Mouse (Mus musculus): Measurements from ENCODE around the gene Hist2h3b. TPM values are rescaled to one million over a fixed set of nuclear protein-coding genes. Genes with fewer than 3 reads are reported as not detected.
"Not testable (repeated sequence)": the region's sequence is repeated elsewhere in the genome, so short reads cannot be mapped to it uniquely, and the experiment has no call there.

Hist2h3b gene
- polyA plus RNA-seq, 1 experiment from 2014 or later = 113 TPM

DNA sequence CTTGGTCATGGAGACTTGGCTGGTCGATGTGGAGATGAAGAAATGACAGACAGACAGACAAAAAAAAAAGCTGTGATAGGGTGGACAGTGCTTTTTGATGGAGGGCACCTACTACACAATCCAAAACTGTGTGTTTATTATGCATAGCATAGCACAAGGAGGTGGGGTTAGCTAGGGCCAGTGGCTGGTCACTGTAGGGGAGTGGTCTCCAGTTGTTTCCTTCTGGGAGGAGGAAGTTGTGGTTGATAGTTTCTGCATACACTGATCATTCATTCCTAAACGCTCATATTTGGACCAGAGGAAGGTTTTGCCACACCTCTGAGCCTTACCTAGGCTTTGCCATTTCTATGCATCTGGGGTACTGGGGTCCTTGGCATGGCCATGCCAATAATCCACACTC lies 38.0 kb upstream of the Hist2h3b start:
- no peak overlapping the region for H3K4me3 ChIP-seq
- H3K9me3 ChIP-seq (replicated peaks) = no peaks in the 10 kb centered on the region
- no peak overlapping the region for H3K4me2 ChIP-seq
- H3K27ac ChIP-seq = no peak overlapping the region
- no peak overlapping the region for H3K9ac ChIP-seq
- ATAC-seq = no peak
- H3K4me1 ChIP-seq = peaks cover 30% of the 10 kb centered on the region
- no peaks in the 10 kb centered on the region for H3K36me3 ChIP-seq
- 38% methylated on average over 2 of the region's 2 CpGs for WGBS (ENCODE audit: insufficient replicate concordance)
- no peaks in the 10 kb centered on the region for H3K27me3 ChIP-seq (replicated peaks)

DNA sequence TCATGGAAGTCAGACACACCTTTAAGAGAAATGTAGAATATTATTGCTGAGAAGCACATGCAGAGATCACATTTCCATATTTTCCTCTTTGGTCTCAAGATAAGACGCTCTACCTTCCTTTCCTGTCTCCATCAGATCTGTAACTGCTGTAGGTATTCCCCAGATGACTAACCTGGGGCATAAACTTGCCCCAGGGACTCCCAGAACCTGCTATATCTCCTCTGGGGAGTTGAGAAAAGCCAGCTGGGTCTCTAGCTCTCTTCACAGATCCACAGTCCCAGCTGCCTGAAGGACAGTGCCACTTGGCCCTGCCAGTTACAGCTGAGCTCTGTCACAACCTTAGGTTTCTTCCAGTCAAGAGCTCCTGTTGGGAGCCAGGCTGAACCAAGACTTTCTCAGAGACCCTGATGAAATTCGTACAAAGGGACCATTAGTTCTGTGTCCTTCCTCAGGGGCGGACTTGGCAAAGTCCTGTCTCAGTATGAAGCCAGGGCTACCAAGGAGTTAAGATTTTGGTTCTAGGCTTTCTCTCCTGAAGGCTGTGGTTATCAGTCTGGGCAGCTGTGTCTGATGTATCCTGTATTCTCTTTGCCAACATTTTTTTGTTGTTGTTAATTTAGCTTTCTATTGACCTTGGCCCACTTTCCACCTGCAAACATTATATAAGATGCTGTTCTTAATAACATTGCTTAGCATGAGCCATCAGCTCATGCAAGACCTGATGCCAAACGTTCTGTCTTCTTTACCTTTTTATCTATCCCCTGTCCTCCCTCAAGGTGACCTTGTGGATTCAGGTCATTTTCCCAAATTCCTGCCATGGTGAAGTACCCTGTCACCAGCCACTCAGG lies 37.3 kb upstream of the Hist2h3b start:
- H3K4me2 ChIP-seq = no peak overlapping the region
- H3K27ac ChIP-seq = 0 out of 2 replicates have a peak overlapping the region, but pooled peaks have one; percentile 55
- 65% methylated on average over 4 of the region's 4 CpGs for WGBS (ENCODE audit: insufficient replicate concordance)
- no peaks in the 10 kb centered on the region for H3K36me3 ChIP-seq
- H3K9me3 ChIP-seq (replicated peaks) = no peaks in the 10 kb centered on the region
- peaks cover 30% of the 10 kb centered on the region for H3K4me1 ChIP-seq
- no peak overlapping the region for H3K4me3 ChIP-seq
- no peak overlapping the region for H3K9ac ChIP-seq
- no peak for ATAC-seq
- H3K27me3 ChIP-seq (replicated peaks) = no peaks in the 10 kb centered on the region

DNA sequence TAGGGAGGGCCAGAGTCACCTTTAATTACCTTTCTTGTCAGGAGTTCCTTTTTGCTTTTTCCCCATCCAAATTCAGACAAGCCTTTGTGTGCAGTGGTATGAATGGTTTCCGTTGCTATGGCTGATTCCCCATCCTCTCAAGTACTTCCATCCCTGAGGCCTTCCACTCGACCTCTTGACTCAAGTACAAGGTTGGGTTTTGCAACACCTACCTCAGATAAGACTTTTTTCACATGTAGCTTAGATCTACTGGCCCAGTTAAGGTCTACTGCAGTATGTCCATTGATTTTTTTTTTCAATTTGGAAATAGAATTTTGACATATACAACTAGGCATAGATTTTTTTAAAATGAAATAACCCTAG lies 36.7 kb upstream of the Hist2h3b start:
- H3K36me3 ChIP-seq = no peaks in the 10 kb centered on the region
- no peaks in the 10 kb centered on the region for H3K9me3 ChIP-seq (replicated peaks)
- no peak overlapping the region for H3K27ac ChIP-seq
- H3K27me3 ChIP-seq (replicated peaks) = no peaks in the 10 kb centered on the region
- 38% methylated on average over 2 of the region's 2 CpGs for WGBS (ENCODE audit: insufficient replicate concordance)
- peaks cover 27% of the 10 kb centered on the region for H3K4me1 ChIP-seq
- H3K4me3 ChIP-seq = no peak overlapping the region
- H3K9ac ChIP-seq = no peak overlapping the region
- no peak for ATAC-seq
- no peak overlapping the region for H3K4me2 ChIP-seq

GRCm38 (mm10) chr3:96234914-96235313 lies 33.5 kb upstream of the Hist2h3b start:
- WGBS (ENCODE audit: insufficient replicate concordance) = 58% methylated on average over 2 of the region's 2 CpGs
- H3K27me3 ChIP-seq (replicated peaks) = no peaks in the 10 kb centered on the region
- no peaks in the 10 kb centered on the region for H3K9me3 ChIP-seq (replicated peaks)
- no peaks in the 10 kb centered on the region for H3K36me3 ChIP-seq
- 0 out of 2 replicates have a peak overlapping the region, but pooled peaks have one; percentile 0 for H3K9ac ChIP-seq
- no peak for ATAC-seq
- H3K4me3 ChIP-seq = no peak overlapping the region
- H3K4me2 ChIP-seq = no peak overlapping the region
- H3K4me1 ChIP-seq = peaks cover 36% of the 10 kb centered on the region
- no peak overlapping the region for H3K27ac ChIP-seq

DNA sequence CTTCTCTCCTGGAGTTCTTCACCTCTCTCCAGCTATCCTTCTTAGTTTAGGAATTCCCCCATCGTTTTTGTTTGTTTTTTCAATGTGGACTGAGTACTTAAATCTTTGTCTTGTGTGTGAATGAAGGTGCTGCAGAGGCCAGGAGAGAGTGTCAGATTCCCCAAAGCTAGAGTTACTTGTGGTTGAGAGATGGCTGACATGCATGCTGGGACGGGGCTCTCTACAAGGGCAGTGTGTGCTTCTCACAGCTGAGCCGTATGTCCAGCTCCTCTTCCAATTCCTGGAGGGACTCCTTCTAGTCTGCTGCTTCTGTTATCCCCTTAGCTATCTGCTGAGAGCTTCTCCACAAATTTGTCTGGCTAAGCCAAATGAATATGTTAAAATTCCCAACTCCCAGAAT lies 32.6 kb upstream of the Hist2h3b start:
- Histone ChIP-seq H3K4me1 (peaks cover 35% of the 10 kb centered on the region), H3K9me3 (replicated peaks) (no peaks in the 10 kb centered on the region), H3K36me3 (no peaks in the 10 kb centered on the region), H3K9ac (peak overlapping the region; percentile 83; the same call in 1 of the 2 replicates), H3K27me3 (replicated peaks) (no peaks in the 10 kb centered on the region), H3K27ac (peak overlapping the region; percentile 64), H3K4me2 (peak overlapping the region; percentile 77), H3K4me3 (peak overlapping the region; percentile 10)
- WGBS (ENCODE audit: insufficient replicate concordance) = 69% methylated on average over 3 of the region's 3 CpGs
- ATAC-seq = no peak

- no peak for ATAC-seq
- H3K9ac ChIP-seq = peak overlapping the region; percentile 83
- peak overlapping the region; percentile 98 for H3K27ac ChIP-seq
- no peaks in the 10 kb centered on the region for H3K36me3 ChIP-seq
- H3K9me3 ChIP-seq (replicated peaks) = no peaks in the 10 kb centered on the region
- 73% methylated on average over 4 of the region's 4 CpGs for WGBS (ENCODE audit: insufficient replicate concordance)
- H3K4me2 ChIP-seq = peak overlapping the region; percentile 77
- H3K4me3 ChIP-seq = peak overlapping the region; percentile 65
- peaks cover 40% of the 10 kb centered on the region for H3K4me1 ChIP-seq
- no peaks in the 10 kb centered on the region for H3K27me3 ChIP-seq (replicated peaks)
These were observed 31.6 kb upstream of the Hist2h3b start for GRCm38 (mm10) chr3:96236834-96237334.

GRCm38 (mm10) chr3:96237335-96237903 lies 31.0 kb upstream of the Hist2h3b start:
- Histone ChIP-seq H3K9ac (peak overlapping the region; percentile 83), H3K27me3 (replicated peaks) (no peaks in the 10 kb centered on the region), H3K4me3 (peak overlapping the region; percentile 65), H3K27ac (peak overlapping the region; percentile 98), H3K9me3 (replicated peaks) (no peaks in the 10 kb centered on the region), H3K36me3 (no peaks in the 10 kb centered on the region), H3K4me1 (peaks cover 44% of the 10 kb centered on the region), H3K4me2 (peak overlapping the region; percentile 77)
- ATAC-seq = no peak
- WGBS (ENCODE audit: insufficient replicate concordance) = 24% methylated on average over 7 of the region's 7 CpGs

DNA sequence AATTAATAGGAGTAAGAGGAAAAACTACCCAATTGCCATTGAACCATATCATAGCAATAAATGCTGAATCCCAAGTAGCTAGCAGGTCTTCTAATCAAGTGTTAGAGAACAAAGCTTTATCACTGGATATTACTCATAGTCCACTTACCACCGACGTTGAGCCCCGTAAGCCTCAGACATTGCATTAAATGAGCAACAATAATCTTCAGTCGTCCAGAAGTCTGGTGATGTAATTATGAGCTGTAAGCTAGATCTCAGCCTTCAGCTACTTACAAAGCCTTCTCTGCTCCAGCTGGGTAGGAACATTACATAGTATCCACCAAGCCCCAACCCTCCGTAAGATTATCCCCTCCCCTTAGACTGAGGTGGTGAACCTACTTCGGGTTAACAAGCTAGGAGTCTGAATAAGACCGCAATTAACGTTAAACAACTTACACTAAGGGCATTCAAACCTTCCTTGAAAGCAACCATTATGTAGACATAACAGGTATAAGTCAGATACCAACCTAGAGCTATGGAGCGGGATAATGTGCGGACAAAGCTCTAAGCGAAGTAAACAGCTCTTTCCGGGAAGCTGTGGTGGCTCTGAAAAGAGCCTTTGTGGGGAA lies 30.4 kb upstream of the Hist2h3b start:
- peaks cover 48% of the 10 kb centered on the region for H3K4me1 ChIP-seq
- H3K9me3 ChIP-seq (replicated peaks) = no peaks in the 10 kb centered on the region
- no peak for ATAC-seq
- peak overlapping the region; percentile 77 for H3K4me2 ChIP-seq
- no peaks in the 10 kb centered on the region for H3K36me3 ChIP-seq
- peak overlapping the region; percentile 65 for H3K4me3 ChIP-seq
- H3K27me3 ChIP-seq (replicated peaks) = no peaks in the 10 kb centered on the region
- H3K9ac ChIP-seq = peak overlapping the region; percentile 83
- WGBS (ENCODE audit: insufficient replicate concordance) = under 1% methylated on average over 12 of the region's 12 CpGs
- peak overlapping the region; percentile 98 for H3K27ac ChIP-seq

- 0% methylated on average over 19 of the region's 68 CpGs for WGBS (ENCODE audit: insufficient replicate concordance)
- not testable (repeated sequence) for H3K9me3 ChIP-seq (replicated peaks); H3K27me3 ChIP-seq (replicated peaks); H3K36me3 ChIP-seq
- peak; percentile 85 for ATAC-seq
- peak within 1 kb of the TSS; percentile 83 for H3K9ac ChIP-seq
- H3K4me1 ChIP-seq = peaks cover 60% of the 10 kb centered on the region
- H3K4me2 ChIP-seq = peak within 1 kb of the TSS; percentile 77
- peak within 1 kb of the TSS; percentile 65 for H3K4me3 ChIP-seq
- peak within 1 kb of the TSS; percentile 98 for H3K27ac ChIP-seq
These were observed 29.3 kb upstream of the Hist2h3b start, which contains the start of gene Hist2h3c2 for GRCm38 (mm10) chr3:96238954-96239793. TSS of gene Hist2h3c2 (minus strand) at chr3:96239127.

DNA sequence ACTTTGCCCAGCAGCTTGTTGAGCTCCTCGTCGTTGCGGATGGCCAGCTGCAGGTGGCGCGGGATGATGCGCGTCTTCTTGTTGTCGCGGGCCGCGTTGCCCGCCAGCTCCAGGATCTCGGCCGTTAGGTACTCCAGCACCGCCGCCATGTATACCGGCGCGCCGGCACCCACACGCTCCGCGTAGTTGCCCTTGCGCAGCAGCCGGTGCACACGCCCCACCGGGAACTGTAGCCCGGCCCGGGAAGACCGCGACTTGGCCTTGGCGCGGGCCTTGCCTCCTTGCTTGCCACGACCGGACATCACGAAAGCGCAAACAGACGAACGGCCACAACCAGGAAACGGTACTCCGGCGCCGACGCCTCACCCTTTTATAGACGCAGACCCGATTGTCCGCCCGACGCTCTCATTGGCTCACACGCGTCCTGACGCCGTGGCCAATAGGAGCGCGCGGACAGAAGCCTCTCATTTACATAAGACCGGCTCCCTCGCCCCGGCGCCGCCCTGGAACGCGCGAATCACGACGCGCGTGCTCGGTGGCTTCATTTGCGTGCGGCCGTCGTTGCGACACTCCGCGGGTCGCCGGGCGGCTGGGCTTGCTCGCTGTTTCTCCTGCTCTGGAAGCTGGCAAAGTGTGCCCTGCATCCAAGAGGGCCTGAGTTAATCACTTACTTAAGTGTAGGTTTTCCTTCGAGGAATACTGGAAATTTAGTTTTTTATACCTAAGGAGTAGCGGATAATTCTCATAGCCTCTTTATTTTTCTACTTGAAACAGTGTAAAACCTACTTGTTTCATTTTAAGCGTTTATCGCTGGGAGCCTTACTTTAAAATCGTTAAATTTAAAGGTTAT lies 28.3 kb upstream of the Hist2h3b start, which contains the start of gene Hist2h2aa2:
Gene Hist2h2aa2, minus strand, starts transcription at position 328 of the 850 bp plus-strand sequence.
- H3K4me2 ChIP-seq = peak within 1 kb of the TSS; percentile 54
- H3K9me3 ChIP-seq (replicated peaks); H3K27me3 ChIP-seq (replicated peaks); H3K36me3 ChIP-seq: not testable (repeated sequence)
- H3K4me1 ChIP-seq = peaks cover 66% of the 10 kb centered on the region
- peak within 1 kb of the TSS; percentile 91 for H3K27ac ChIP-seq
- H3K9ac ChIP-seq = peak within 1 kb of the TSS; percentile 91
- ATAC-seq = peak; percentile 71
- 4% methylated on average over 32 of the region's 85 CpGs for WGBS (ENCODE audit: insufficient replicate concordance)
- peak within 1 kb of the TSS; percentile 41 for H3K4me3 ChIP-seq

Measured in liver, embryonic 12.5 days (tissue).